Mouse (Mus musculus) olfactory bulb, adult 2 months (tissue): Measurements from ENCODE around the gene Gsn. TPM values are rescaled to one million over a fixed set of nuclear protein-coding genes. Genes with fewer than 3 reads are reported as not detected.

ENCODE experiments used
- H3K27ac ChIP-seq: fragments of 200-500 bp; 2 replicates; pipeline ENCODE4 v1.5.1; 2012; ENCODE audit warnings: low read depth, low read length; ENCODE audit not compliant: insufficient read depth
- H3K4me1 ChIP-seq: fragments of 200-500 bp; 2 replicates; pipeline ENCODE4 v1.6.1; 2012; ENCODE audit warnings: low read length; ENCODE audit not compliant: control insufficient read depth, insufficient read depth
- H3K4me3 ChIP-seq: fragments of 200-500 bp; 2 replicates; pipeline ENCODE4 v1.5.1; 2012; ENCODE audit warnings: mild to moderate bottlenecking, low read depth, low read length, moderate library complexity; ENCODE audit not compliant: insufficient read depth
- CTCF ChIP-seq: fragments of 200-500 bp; IDR thresholded peaks from 2 replicates; pipeline ENCODE4 v1.5.1; 2012; ENCODE audit warnings: low read depth, mild to moderate bottlenecking, low read length, moderate library complexity; ENCODE audit not compliant: insufficient read depth
- POLR2A ChIP-seq: fragments of 200-500 bp; IDR thresholded peaks from 2 replicates; pipeline ENCODE4 v1.6.1; 2012; ENCODE audit warnings: mild to moderate bottlenecking, low read depth, low read length, moderate library complexity; ENCODE audit not compliant: insufficient read depth
- WGBS: fragments of 180-500 bp; shearing (Covaris S2); methylation state at CpG from one replicate; pipeline ENCODE4 v1.1.7; 2018; 5-methylcytosine and 5-hydroxymethylcytosine counted together
- polyA plus RNA-seq: library from polyadenylated mRNA; stranded (reverse); fragments of >200 nt; gene quantifications from 2 replicates; pipeline ENCODE4 v1.2.4, GENCODE M21; 2012; ENCODE audit warnings: low replicate concordance; ENCODE audit not compliant: missing spikeins, insufficient read depth, insufficient read length

The Gsn gene
- polyA plus RNA-seq, 1 experiment: not detected

DNA sequence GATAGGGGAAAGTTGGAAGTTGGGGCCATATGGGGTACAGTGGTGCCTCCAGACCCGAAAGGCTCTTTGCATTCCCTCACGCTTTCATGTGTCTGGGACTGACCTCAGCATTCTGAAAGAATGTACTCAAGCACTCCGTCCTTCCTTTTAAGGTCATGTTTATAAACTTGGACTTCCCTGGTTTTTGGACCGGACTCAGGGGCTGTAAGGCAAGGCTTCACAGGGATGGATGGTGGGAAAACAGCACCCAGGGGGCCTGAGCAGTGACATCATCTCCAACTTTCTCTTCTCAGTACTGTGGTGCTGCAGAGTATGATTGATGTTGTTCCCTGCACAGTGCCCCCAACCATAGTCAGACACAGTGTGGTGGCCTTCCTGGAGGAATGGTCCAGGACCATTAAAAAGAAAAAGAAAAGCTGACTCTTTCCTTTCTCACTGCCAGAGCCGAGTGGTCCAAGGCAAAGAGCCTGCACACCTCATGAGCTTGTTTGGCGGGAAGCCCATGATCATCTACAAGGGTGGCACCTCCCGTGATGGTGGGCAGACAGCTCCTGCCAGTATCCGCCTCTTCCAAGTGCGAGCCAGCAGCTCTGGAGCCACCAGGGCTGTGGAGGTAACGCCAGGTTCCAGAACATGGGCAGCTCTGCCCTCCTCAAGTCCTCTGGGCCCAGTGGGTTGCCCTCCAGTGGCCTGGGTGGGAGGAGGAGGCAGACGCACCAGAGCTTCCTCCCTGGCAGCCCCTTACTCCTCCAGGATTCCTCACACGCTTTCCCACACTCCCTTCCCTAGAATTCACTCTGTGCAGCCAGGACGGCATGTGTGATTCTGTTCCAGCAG is 46.1 kb downstream of the Gsn start:
- TF ChIP-seq POLR2A (no peak), CTCF (no peak)
- WGBS: 75% methylated on average over 13 of the region's 13 CpGs
- Histone ChIP-seq H3K4me1 (peaks cover 17% of the 10 kb centered on the region), H3K4me3 (no peak overlapping the region), H3K27ac (no peak overlapping the region)

DNA sequence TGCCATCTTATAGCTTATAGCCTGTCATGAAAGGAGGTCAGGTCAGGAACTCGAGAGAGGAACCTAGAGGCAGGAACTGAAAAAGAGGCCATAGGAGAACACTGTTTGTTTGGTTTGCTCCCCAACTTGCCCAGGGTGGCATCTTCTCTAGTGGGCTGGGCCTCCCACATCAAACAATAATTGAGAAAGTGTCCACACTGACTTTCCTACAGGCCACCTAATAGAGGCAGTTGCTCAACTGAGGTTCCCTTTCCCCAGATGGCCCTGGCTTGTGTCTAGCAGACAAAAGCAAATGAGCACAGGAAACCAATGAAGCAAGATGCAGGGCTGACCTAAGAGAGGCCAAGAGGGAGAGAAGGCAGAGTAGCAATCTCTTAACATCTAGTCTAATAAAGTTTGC is 52.0 kb downstream of the Gsn start:
- TF ChIP-seq POLR2A: no peak
- TF ChIP-seq CTCF: no peak
- H3K27ac ChIP-seq: no peak overlapping the region
- H3K4me3 ChIP-seq: no peak overlapping the region
- 79% methylated on average over 1 of the region's 1 CpGs for WGBS
- peaks cover 11% of the 10 kb centered on the region for H3K4me1 ChIP-seq

GRCm38 (mm10) chr2:35309906-35310493 is 53.8 kb downstream of the Gsn start:
- TF ChIP-seq CTCF (no peak), POLR2A (no peak)
- H3K4me1 ChIP-seq: no peaks in the 10 kb centered on the region
- H3K4me3 ChIP-seq: no peak overlapping the region
- H3K27ac ChIP-seq: no peak overlapping the region
- 81% methylated on average over 4 of the region's 4 CpGs for whole genome bisulfite sequencing

- Histone ChIP-seq H3K4me1 (no peaks in the 10 kb centered on the region), H3K4me3 (no peak overlapping the region), H3K27ac (no peak overlapping the region)
- 57% methylated on average over 3 of the region's 3 CpGs for WGBS
- no peak for TF ChIP-seq POLR2A
- TF ChIP-seq CTCF: no peak
Observed at GRCm38 (mm10) chr2:35314300-35314699, 58.1 kb downstream of the Gsn start.

DNA sequence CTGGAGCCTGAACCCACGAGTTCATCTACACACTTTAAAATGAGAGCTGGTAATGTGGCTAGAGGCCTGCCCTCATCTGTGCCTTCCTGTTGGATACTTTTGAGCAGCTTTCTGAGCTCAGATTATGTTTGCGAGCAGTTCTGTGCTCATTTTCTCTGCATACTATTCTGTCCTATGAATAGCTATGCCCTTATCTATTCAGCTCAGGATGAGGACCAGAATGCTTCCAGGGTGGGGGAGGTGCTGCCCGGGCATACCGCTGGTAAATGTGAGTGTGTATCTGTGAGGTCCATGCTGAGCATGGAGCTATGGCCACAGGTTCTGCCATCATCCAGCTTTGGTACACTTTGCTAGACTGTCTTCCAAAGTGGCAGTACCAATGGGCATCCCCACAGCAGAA is 61.4 kb downstream of the Gsn start:
- 79% methylated on average over 4 of the region's 4 CpGs for WGBS
- H3K27ac ChIP-seq: no peak overlapping the region
- TF ChIP-seq POLR2A: no peak

GRCm38 (mm10) chr2:35318405-35318804 is 62.2 kb downstream of the Gsn start:
- Histone ChIP-seq H3K4me1 (peaks cover 11% of the 10 kb centered on the region), H3K27ac (no peak overlapping the region), H3K4me3 (no peak overlapping the region)
- TF ChIP-seq POLR2A (no peak), CTCF (no peak)
- WGBS: 90% methylated on average over 12 of the region's 12 CpGs

More for the DNA sequence above, 61.4 kb downstream of the Gsn start:
- no peak overlapping the region for H3K4me3 ChIP-seq
- H3K4me1 ChIP-seq: peaks cover 6% of the 10 kb centered on the region

- H3K4me3 ChIP-seq: no peak overlapping the region
- H3K27ac ChIP-seq: no peak overlapping the region
- TF ChIP-seq CTCF: no peak
- TF ChIP-seq POLR2A: no peak
- peaks cover 12% of the 10 kb centered on the region for H3K4me1 ChIP-seq
- WGBS: 93% methylated on average over 15 of the region's 15 CpGs
Observed at GRCm38 (mm10) chr2:35320399-35320798, 64.2 kb downstream of the Gsn start.

- no peak overlapping the region for H3K4me3 ChIP-seq
- TF ChIP-seq CTCF: no peak
- WGBS: 28% methylated on average over 10 of the region's 10 CpGs
- no peak overlapping the region for H3K27ac ChIP-seq
- peaks cover 12% of the 10 kb centered on the region for H3K4me1 ChIP-seq
Observed at GRCm38 (mm10) chr2:35322404-35323164, 66.4 kb downstream of the Gsn start.

DNA sequence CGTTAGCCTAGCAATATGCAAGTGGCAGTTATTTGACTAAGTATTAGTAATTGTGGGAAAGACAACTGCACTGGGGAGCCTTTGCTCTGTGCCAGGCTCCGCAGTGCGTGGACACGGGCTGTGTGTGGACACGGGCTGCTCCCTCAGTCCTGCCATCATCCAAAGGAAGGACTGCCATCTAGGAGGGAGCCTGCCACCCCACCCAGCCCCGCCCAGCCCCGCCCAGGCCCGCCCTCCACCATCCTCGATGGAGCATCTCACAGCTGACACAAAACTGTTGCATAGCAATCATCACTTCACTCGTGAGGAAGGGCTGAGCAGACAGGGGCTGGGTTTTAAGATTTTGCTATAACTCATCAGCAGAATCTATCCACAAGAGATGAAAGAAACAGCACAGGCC is 69.8 kb downstream of the Gsn start:
- Histone ChIP-seq H3K4me1 (peaks cover 12% of the 10 kb centered on the region), H3K4me3 (no peak overlapping the region), H3K27ac (no peak overlapping the region)
- 74% methylated on average over 10 of the region's 10 CpGs for WGBS
- TF ChIP-seq POLR2A (no peak), CTCF (no peak)
